Mouse (Mus musculus) layer of hippocampus, adult 9-10 months (tissue): Measurements from ENCODE around the gene Cebpzos.
A peak's percentile ranks its signal among the peaks of the same experiment; 100 is the strongest.

Experiments
- DNase-seq: peaks from one replicate; pipeline ENCODE4 v3.0.0; 2022; ENCODE audit warnings: low spot score

The Cebpzos gene

DNA sequence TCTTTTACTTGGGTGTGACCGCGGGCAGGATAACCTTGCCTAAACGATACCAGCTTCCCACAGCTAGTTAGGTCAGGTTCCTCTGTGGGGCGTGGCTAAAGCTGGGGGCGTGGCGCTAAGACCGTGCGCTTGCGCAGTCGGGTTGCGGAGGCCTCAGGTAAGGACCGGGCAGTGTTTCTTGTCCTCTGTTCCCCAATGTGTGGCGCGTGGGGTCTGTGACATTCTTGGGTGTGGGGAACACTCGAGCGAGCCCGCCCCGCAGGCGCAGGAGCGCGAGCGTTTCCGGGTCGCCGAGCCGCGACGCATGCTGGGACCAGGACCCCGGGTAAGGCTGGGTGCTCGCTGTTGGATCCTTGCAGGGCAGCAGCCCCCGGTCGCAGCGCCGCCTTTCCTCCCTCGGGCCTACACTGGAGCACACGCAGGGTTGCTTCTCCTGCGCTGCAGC, at the start of gene Cebpzos:
Cebpzos (plus strand) TSS at position 132 of the 445 bp plus-strand sequence.
- DNase-seq, result peak; percentile 77

DNA sequence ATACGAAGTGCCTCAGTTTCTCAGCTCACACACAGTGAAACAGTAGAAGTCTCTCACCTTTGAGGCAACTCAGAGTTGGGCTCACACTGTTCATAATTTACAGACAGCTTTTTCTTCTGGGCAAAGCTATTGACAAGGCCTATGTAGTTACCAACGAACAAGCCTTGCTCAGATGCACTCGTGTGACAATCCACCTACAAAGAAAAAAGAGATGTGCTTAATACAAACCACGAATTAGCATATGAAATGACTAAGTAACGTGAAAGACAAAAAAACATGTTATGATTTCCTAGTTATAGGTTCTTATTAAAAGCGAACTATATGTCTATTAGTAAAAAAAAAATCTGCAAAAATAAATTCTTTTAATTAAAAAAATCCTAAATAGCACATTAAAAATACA, 42.4 kb upstream of the Cebpzos start:
- DNase-seq, result no peak

DNA sequence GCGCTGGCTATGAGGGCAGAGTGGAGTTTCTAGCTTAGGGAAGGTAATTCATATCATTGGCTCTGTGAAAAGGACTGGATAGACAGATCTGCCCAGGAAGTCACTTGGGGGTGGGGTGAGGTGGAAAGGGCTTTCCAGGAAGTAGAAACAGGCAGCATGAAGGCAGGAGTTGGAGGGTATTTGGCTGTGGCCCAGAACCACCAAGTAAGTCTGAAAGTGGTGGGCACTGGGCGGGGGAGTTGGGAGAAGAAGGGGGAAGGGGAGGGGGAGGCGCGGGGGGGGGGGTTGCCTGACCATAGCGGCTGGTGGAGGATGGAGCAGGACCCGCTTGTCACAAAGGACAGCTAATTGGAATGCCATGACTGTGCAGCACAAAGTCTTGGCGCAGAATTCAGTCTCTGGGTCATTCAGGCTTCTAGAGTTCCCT, 34.4 kb upstream of the Cebpzos start:
- no peak for DNase-seq

DNA sequence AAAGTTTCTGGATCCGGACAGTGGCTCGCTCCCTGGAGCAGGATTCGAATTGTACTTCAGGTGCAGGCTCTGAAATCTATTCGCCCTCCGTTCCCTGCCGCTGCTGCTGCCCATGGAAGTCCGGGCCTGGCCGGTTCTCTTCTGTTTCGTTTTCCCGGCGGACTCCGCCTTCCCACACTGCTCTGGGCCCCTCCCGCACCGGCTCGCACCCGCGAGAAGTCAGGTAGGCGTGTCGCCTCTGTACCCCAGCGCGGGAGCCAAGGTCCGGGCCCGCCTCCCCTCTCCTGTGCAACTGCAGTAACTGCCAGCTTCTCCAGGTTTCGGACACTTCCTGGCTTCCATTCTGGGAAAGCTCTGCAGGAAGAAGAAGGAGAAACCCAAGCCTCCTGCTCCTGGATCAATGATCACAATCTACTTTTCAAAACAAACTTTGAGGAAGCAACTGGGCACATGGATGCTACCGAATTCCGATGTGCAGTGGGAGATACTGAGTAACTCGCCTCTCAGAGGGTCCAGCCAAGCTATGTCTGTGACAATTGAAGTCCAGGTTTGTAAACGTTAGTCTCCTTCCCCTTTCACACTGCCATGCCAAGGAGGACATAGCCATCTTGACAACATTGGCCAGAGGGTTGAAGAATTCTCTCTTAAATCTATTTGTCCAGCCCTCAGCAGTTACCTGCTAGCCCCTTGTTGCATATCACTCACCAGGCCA, 33.7 kb upstream of the Cebpzos start, which contains the start of gene Eif2ak2:
Eif2ak2 (minus strand) TSS at position 173 of the 712 bp plus-strand sequence.
- peak; percentile 18 for DNase-seq

DNA sequence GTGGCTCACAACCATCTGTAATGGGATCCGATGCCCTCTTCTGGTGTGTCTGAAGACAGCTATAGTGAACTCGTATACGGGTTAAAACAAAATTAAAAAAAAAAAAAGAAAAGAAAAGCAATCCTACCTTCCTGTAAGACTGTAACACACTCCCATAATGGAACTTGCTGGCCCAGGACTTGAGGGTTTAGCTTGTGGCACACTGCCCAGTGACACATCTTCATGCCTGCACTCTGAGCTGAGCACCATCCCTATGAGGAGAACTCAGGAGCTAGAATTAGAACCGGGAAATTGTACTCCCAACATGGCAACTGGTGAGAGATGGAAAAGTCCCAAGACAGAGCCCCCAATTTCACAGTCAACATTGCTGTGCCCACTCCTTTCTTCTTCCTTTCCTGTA, 33.0 kb upstream of the Cebpzos start:
- DNase-seq, result no peak

DNA sequence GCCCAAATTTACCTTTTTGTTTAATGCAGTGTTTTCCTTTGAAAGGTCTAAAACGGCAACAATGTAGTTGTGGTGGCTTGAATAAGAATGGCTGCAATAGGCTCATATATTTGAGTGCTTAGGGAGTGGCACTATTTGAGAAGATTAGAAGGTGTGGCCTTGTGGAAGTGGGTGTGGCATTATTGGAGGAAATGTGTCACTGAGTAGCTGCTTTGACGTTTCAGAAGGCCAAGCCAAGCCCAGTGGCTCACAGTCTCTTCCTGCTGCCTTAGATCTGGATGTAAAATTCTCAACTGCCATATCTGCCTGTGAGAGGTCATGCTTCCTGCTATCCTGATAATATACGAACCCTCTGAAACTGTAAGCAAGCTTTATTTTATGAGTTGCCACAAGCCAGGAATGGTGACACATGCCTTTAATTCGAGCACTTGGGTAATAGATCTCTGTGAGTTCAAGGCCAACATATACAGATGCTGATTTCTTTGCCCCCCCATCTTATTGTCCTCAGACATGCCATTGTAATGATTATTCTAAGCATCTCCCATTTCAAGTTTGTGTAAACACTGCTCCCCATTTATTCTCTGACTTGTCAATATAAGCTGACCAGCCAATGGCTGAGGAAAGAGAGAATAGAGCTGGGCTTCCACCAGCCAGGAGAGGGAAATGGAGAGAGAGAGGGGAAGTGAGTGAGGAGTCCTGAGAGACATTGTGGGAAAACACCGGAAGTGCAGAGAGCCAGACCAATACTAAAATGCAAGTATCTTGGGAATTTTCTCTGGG, 30.8 kb upstream of the Cebpzos start:
- DNase-seq, result no peak

DNA sequence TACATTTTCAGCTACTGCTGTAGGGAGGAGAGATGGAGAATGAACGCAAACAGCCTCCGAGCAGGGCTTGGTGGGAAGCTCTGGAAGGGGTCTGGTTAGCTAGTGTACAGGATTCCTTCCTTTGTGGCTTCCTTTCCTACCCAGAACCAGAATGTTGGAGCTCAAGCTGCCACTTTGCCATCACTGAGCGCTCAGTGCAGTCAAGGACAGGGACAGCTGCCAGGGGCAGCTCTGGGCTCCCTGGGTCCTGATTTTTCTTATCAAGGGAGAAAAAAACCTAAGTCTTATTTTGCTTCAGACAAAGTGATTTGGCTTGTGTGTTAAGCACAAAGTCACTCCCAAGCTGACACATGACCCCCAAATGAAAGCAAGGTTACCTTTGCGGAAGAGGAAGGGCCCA, 27.7 kb upstream of the Cebpzos start:
- no peak for DNase-seq

DNA sequence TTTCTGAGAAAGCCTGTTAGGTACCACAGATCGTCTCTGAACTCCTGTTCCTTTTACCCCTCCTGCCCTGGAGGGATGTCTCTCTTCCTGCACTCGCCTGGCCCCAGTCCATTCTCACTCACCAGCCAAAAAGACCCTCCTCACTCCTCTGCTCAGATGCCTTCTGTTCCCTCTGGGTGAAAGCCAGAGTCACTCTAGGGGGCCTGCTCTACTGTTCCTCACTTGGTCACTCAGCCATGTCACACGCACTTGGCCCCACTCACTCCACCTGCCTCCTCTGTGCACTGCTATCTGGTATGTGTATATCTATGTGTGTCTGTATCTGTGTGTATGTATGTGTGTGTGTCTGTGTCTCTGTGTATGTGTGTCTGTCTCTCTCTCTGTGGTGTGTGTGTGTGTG, 27.1 kb upstream of the Cebpzos start:
- no peak for DNase-seq

- DNase-seq, result no peak
Measured at GRCm38 (mm10) chr17:78891020-78891419, 25.3 kb upstream of the Cebpzos start.

DNA sequence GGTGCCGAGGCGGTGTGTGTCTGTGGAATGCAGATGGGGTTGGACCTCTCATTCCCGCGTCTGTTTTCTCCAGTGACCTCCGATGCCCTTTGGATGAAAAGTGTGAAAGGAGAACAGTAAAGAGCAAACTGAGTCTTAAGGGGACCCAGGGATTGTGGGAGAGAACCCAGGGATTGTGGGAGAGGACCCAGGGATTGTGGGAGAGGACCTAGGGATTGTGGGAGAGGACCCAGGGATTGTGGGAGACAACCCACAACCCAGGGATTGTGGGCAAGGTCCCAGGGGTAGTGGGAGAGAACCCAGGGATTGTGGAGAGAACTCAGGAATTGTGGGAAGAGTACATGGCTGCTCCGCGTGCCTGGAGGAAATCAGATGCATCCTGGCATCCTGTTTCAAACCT, 21.3 kb upstream of the Cebpzos start:
- no peak for DNase-seq

DNA sequence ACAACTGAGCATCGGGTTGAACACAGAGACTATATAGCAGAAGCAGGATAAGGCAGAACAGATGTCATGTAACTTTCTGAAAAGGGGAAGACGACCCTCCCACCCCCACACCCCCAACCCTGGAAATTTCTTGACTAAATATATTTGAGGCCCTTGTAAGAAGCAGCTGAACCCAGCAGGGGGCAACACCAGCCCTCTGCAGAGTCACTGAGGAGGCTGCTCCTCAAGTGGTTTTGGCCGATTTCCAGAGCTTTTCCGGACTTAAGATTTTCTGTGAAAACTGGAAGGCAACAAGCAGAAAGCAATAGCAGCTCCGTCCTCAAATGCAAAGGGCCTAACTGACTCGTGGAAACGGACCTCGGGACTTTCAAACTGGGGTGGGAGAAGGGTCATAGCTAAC, 20.9 kb upstream of the Cebpzos start:
- no peak for DNase-seq

DNA sequence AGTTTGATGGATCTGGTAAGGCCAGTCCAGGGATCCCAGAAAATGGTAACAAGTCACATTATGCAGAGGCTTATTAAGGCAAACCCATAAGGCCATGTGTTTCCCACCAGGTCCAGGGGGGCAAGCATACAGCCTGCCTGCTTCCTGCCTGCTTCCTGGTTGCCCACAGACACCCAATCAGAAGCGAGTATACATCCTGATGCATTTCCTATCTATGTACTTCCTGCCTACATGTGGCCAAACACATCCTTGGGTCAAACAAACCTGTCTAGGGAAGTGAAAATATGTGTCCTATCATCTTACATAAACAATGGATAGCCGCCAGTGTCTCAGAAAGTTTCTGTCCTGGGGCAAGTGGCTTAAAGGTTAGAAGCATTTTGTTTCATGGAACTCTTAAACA, 13.1 kb upstream of the Cebpzos start:
- DNase-seq, result no peak

DNA sequence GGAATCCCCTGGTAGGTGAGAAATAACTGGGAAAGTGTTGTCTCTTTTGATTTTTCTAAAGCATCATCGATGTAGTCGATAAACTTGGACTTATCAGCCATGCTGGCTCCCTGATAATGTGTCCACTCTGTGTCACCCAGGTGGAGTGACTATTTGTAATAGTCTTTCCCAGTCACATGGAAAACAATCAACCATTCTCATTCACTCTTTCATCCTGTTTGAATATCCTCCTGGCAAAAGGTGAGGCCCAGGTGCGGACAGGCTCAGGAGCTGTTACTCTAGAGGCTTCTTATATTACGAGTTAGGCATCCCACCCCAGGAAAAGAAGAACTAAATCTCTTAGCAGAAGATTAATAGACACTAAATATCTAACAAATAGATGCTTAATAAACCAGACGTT, 9.4 kb upstream of the Cebpzos start, which contains the start of gene Sult6b1:
Sult6b1 (minus strand) TSS at position 101 of the 400 bp plus-strand sequence.
- no peak for DNase-seq

- DNase-seq, result no peak
Measured at GRCm38 (mm10) chr17:78909374-78909773, 6.9 kb upstream of the Cebpzos start.

GRCm38 (mm10) chr17:78912861-78913281, 3.4 kb upstream of the Cebpzos start:
- no peak for DNase-seq

GRCm38 (mm10) chr17:78913921-78914320, 2.4 kb upstream of the Cebpzos start:
- no peak for DNase-seq

DNA sequence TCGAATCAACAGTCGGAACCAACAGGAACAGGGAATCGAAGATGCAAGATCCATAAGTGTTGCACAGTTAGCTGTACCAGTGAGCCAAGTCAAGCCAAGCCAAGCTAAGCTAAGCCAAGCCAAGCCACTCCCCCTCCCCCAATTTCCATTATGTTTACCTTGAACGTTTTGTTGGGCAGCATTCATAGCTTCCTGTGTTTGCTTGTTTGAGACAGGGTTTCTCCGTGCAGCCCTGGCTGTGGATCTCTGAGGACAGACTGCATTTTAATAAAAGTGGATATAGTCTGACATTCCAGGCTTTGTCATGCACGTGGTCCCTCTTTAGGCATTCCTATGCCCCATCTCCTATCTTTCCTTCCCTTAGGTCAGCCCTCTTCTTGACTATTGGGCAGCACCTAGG, 528 bp upstream of the Cebpzos start:
- DNase-seq, result no peak

- no peak for DNase-seq
Measured at GRCm38 (mm10) chr17:78916899-78917298, 599 bp downstream of the Cebpzos start.

DNA sequence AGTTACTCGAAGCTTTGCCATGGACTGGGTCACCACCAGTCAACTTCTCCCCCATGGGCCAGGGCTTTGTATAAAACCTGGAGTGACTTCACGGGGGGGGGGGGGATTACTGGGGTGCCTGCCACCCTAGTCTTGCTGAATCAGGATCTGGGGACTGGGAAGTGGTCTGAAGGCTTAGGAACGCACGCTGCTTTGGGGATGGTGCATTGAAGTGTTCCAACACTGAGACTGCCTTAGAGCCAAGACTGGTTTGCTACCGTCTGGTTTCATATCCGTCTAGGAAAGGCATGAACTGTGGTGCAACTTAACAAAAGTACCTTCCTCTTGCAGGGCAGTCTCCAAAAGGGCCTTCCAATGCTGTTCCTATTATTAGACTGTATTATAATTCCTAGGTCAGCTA, 1.4 kb downstream of the Cebpzos start:
- no peak for DNase-seq

- no peak for DNase-seq
Measured at GRCm38 (mm10) chr17:78935857-78936256, 19.6 kb downstream of the Cebpzos start.

- DNase-seq, result peak; percentile 92
Measured at GRCm38 (mm10) chr17:78936466-78937228, 20.3 kb downstream of the Cebpzos start, which contains the start of the genes Cebpz and Ndufaf7. TSS of gene Cebpz (minus strand) at chr17:78937066. TSS of gene Ndufaf7 (plus strand) at chr17:78937136.

DNA sequence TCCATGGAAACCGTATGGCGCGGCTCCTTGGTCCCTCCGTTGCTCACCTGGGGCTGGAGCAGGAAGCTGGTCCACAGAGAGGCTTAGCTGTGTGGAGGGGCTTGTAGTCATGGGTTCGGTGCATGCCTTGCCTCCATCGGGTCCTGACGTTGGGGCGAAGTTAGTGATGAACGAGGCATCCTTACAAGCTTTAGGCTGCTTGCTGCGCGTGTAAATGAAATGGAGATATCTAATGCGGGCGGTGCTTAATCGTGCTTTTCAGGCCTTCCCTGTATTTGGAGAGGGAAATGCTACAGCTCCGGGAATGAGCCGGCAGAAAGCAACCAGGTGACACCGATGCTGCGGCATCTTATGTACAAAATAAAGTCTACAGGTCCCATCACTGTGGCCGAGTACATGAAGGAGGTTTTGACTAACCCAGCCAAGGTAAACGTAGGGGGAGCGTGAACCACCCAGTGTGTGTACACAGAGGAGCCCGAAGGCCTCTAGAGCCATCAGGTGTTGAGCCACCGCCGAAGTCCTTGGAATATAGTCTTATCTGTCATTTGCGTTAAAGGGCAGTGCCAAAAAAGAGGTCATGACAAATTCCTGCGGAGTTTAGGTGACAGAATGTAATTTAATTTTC, 21.0 kb downstream of the Cebpzos start:
- DNase-seq, result no peak
